Mouse (Mus musculus): Measurements from ENCODE around the gene Btbd35f13. TPM values are rescaled to one million over a fixed set of nuclear protein-coding genes. Genes with fewer than 3 reads are reported as not detected.

Gene Btbd35f13
- not detected for polyA plus RNA-seq (2014; fragmentation: Illumina TruSeq; extraction: RNeasy Lipid Tissue Mini Kit (QIAGEN cat#74804); ENCODE audit: low read depth, low replicate concordance)

GRCm38 (mm10) chrX:33656872-33657271 is at the start of gene Btbd35f13:
Gene Btbd35f13 (plus strand): TSS chrX:33657172.

GRCm38 (mm10) chrX:33702249-33702648 is 45.3 kb downstream of the Btbd35f13 start, which contains the start of gene Btbd35f14:
Gene Btbd35f14 (minus strand): TSS chrX:33702349.

Other genes with a start within 250 kb of the Btbd35f13 start
- not detected for gene Btbd35f15, start 79.9 kb upstream of the Btbd35f13 start, polyA plus RNA-seq (2014; fragmentation: Illumina TruSeq; extraction: RNeasy Lipid Tissue Mini Kit (QIAGEN cat#74804); ENCODE audit: low read depth, low replicate concordance)
- gene Btbd35f14, start 45.2 kb downstream of the Btbd35f13 start, polyA plus RNA-seq (2014; fragmentation: Illumina TruSeq; extraction: RNeasy Lipid Tissue Mini Kit (QIAGEN cat#74804); ENCODE audit: low read depth, low replicate concordance), result not detected